Mouse (Mus musculus) cerebellum, adult 2 months (tissue): ENCODE results near the gene Cpne4.

ENCODE experiments used
- CTCF ChIP-seq: fragments of 200-500 bp; IDR thresholded peaks from 2 replicates; pipeline ENCODE4 v1.5.1; 2011; ENCODE audit warnings: low read depth, mild to moderate bottlenecking, control low read depth, low read length, moderate library complexity, borderline replicate concordance; ENCODE audit not compliant: insufficient read depth
- POLR2A ChIP-seq: fragments of 200-500 bp; IDR thresholded peaks from 2 replicates; pipeline ENCODE4 v1.6.1; 2011; ENCODE audit warnings: low read length, control low read depth, borderline replicate concordance; ENCODE audit not compliant: insufficient read depth

DNA sequence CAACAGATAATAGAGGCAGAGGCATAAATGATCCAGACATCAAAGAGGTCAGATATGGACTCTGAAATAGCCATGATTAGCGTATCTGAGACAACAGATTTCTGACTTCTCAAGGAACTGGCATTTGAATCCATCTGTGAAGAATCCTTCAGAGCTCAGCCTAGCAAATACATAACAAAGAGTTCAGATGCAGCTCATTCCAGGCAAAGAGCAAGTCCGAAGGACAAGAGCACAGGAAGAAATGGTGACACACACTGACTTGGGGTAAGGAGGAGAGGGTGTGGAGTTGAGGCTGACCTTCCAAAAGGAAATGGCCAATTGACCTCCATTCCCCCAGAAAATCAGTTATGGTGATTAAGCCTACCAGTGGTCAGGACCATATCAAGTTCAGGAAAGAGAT is 375.0 kb downstream of the Cpne4 start:
- no peak for TF ChIP-seq CTCF
- TF ChIP-seq POLR2A: no peak
